Mouse (Mus musculus): ENCODE results near the gene Pdzk1ip1. TPM values are rescaled to one million over a fixed set of nuclear protein-coding genes. Genes with fewer than 3 reads are reported as not detected.

The Pdzk1ip1 gene
- total RNA-seq, 4 experiments from 2014 or later: not detected

DNA sequence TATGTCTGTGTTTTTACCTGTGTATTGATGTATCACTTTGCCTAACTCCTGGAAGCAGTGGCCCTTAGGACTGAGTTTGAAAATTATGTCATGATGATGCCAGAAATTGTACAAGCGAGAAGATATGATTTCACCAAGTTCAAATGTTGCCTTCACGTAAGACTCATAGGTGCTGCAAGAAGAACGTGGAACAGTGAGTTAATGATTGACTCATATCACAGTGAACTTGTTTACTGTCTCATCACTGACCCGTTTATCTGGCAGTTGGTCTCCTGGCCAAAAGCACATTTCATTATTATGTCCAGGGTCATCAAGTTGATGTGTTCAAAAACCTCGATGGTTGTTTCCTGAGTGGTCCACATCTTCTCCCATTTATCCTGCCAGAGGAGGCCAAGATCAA, 33.1 kb downstream of the Pdzk1ip1 start:
- no peak for DNase-seq (ENCODE audit: low spot score in 2 of 2)

DNA sequence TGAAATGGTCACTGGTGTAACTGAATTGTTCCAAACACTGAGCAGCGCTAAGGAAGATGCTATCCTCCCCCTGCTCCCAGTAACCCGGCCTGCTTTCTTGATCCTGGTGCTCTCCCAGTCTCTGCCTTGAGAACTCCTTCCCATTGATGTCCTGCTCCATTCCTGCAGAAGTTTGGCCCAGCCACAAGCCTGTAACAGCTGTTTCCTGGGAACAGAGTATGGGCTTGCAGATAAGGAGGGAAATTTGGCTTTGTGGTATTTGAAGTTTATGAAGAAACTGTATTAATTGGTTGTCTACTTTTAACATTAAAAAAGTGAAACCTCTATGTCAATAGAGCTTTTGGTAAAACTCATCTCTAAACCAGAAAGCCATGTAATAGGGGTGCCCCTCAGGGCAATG, 35.0 kb downstream of the Pdzk1ip1 start:
- no peak for DNase-seq (ENCODE audit: low spot score in 2 of 2)

DNA sequence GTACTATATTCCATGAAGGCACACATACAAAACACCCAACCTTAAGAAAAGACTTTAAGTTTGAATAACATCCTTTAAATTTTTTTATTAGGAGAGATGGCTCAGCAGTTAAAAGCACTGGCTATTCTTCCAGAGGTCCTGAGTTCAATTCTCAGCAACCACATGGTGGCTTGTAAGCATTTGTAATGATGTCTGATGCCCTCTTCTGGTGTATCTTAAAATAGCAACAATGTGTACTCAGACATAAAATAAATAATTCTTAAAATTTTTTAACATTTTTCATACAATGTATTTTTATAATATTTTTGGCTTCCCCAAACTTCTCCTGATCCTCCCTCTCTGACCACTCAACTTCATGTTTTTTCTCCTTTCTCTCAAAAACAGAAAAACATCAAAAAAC, 36.2 kb downstream of the Pdzk1ip1 start:
- DNase-seq (ENCODE audit: low spot score in 2 of 2): no peak

DNA sequence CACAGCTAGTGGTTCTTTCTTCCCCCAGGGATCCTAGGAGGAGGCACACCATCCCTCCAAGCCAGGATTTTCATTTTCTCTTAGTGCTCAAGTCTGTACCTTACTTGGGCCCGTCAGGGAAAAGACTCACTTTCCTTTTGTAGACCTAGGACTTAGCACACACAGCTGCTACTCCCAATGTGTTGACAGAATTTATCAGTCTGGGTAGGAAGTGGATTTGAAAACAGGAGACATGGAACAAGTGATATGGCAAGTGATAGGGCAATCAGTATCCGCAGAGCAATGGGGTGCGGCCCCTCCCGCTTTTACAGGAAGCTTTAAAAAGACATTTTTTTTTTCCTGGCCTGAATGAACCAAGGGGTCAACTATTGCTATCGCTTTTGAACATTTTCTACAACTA, 44.6 kb downstream of the Pdzk1ip1 start:
- no peak for DNase-seq (ENCODE audit: low spot score in 2 of 2)

DNA sequence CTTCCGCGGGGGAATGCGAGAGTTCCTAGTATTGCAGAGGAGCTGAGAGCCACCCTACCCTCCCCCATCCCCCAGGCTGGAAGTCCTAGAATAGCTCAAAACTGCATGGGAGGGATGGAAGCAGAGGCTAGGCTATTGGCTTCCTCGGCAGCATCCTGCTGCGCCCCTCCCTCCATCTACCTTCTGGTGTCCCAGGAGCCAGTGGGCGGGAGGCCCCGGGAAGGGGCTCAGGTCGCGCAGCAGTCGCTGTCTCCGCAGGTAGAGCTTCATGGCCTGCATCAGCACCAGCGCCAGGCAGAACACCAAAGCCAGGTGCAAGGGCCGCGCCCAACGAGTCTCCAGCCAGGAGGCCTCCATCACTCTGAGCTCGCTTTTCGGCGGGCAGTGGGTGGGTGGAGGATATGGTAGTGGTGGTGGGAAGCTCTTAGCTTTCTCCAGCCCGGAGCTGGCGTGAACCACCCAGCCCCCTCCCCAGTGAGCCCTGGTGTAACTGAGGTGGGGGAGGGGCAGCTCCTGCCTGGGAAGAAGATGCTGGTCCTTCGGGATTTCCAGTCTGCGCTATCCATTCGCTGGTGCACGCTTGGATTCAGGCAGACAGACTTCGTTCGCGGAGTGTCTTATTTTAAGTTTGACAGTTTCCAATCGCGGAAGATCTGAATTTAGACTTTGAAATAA, 45.2 kb downstream of the Pdzk1ip1 start, which contains the start of gene Cyp4x1:
TSS of gene Cyp4x1 (minus strand) at position 661 of the 675 bp plus-strand sequence.
- no peak for DNase-seq (ENCODE audit: low spot score in 2 of 2)

DNA sequence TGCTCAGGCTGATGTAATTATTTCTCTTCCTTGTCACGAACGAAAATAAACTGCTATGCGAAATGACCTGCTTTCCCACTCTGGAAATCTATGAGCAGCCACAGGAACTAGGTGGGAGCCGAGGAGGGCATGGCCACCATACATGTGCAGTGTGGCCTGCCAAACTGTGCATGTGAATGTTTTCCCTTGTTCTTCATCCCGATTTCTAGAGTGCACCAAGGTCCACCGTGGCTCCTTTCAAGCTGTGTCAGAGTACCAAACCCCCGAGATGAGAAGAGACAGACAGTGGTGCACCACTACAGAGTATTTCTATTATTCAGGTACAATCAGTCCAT, 45.8 kb downstream of the Pdzk1ip1 start:
- no peak for DNase-seq (ENCODE audit: low spot score in 2 of 2)

Other genes with a start within 250 kb of the Pdzk1ip1 start
- gene Foxd2, start 179.8 kb upstream of the Pdzk1ip1 start, total RNA-seq (2022): under 1 TPM in 3 of 4 experiments, not detected in 1; 0.10 to 0.29 (median 0.19) TPM
- gene Foxe3, start 162.7 kb upstream of the Pdzk1ip1 start, total RNA-seq (2022): not detected
- gene Cmpk1, start 101.5 kb upstream of the Pdzk1ip1 start, total RNA-seq (2022): 10 to 100 TPM; 16.5 to 20.5 (median 18.4) TPM
- under 1 TPM in 2 of 4 experiments, not detected in 2; 0.10 to 0.18 TPM for gene Stil, start 88.5 kb upstream of the Pdzk1ip1 start, total RNA-seq (2022)
- under 1 TPM; 0.56 to 0.76 (median 0.60) TPM for gene Tal1, start 32.3 kb upstream of the Pdzk1ip1 start, total RNA-seq (2022)
- gene Cyp4x1, start 45.6 kb downstream of the Pdzk1ip1 start, total RNA-seq (2022): not detected
- gene Cyp4a29, start 153.4 kb downstream of the Pdzk1ip1 start, total RNA-seq (2022): not detected
- gene Cyp4a12a, start 210.3 kb downstream of the Pdzk1ip1 start, total RNA-seq (2022): not detected